Mouse (Mus musculus) T-helper 2 cell (primary cell): ENCODE measurements around the gene Hoxa3.

ENCODE experiments used
- in situ Hi-C: fragments of 300-600 bp; cut with MboI, MseI; formaldehyde crosslinking; loops from one replicate; pipeline ENCODE4 v1.15.1; 2025; ENCODE audit warnings: high pct_unique_total_duplicates

Hoxa3 gene

GRCm38 (mm10) chr6:52221337-52221992 lies 8.3 kb upstream of the Hoxa3 start, which contains the start of gene Hoxa7:
Hoxa7 (minus strand) TSS chr6:52221854.
- in situ Hi-C loops, result loop anchor here (5.0 to 10.0 kb wide), 3 partner anchors 357 to 624 kb away; no protein-coding TSS in a partner anchor

DNA sequence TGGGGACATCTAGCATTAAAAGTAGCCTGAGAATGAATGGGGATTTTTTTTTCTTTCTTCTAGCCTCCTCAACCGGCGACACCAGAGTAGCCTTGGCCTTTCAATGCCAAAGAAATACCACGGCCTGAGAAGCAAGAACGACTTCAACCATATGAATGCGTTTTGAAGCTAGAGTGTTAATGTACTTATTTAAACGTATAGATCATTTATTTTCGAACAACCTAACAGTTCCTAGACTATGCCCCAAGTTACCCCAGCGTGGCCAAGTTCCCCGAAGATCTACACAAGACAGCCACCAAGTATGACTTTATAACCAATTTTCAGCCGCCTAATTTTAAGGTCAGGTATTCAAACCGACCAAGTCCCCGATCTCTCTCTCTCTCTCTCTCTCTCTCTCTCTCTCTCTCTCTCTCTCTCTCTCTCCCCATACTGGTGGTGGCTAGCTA lies 7.8 kb upstream of the Hoxa3 start:
- in situ Hi-C loops, result loop anchor here (5.0 to 10.0 kb wide), 3 partner anchors 356 to 624 kb away; no protein-coding TSS in a partner anchor

DNA sequence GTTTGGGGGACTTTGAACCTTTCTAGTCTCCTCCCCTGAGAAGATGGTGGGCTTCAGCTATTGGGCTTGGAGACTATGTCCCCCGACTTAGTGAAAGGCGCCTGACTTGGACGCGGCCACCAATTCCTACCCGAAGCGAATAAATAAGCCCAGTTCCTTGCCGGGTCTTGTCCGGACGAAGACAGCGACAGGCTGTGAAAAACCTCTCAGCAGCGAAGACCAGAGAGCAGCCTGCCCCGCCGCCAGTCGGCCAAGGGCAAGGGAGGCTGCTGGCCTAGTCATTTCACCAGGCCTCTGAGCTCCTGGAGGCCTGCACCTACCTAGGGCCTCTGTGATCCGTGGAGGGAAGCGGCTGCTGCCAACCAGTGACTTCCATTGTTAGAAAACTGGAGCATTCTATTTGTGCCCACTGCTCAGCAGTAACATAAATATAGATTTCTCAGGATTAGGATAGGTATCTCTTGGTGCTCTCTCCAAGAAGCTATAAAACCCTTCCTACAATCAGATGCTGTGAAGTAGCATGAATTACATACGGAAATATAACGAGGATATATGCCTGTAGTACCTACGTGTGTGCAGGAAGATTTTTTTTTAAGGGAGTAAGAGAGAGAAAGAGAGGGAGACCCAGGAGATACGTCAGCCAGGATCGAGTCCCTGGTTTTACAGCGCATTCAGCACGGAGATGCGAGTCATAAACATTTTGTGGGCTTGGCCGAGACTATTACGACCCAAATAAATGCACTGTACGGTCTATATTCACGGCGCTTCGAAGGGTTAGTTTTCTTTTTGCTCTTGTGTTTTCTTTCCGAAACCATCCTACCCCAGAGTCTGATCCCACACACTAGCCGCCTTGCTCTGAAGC lies 7.1 kb upstream of the Hoxa3 start:
- in situ Hi-C loops, result loop anchor here (5.0 to 10.0 kb wide), 3 partner anchors 355 to 623 kb away; no protein-coding TSS in a partner anchor

DNA sequence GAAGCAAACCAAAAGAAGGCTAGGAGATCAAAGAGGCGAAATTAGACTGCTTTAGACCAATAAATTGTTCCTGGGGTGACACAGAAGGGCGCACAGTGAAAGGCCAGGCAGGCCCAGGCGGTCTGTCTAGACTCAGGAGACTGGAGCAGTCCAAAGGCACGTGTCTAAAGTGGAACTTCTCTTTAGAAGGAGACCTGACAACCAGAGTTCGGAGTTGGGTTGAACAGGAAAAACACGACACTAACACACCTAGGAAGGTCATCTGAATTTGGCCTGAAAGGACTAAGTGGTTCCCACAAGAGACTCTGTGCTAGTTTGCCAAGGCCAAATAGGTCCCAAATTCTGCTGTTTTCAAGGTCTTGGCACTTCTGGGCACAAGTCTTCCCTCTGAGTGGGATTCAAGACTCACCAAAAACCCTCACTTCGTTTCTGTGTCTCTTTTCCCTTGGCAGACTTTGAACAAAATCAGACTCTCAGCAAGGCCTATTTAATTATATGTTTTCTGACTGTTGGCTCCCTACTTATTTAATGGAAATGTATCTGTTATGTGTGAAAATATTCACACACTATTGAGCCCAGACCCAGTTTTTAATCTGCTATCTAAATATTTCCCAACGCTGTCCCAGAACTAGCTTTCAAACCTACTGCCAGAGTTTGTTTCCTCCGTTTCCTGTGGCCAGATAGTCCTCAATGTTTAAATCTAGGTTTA lies 6.3 kb upstream of the Hoxa3 start:
- in situ Hi-C loops, result loop anchor here (5.0 kb wide), 1 partner anchor 33 kb away; no protein-coding TSS in a partner anchor

- in situ Hi-C loops, result loop anchor here (5.0 kb wide), 1 partner anchor 34 kb away; no protein-coding TSS in a partner anchor
These were observed 5.6 kb upstream of the Hoxa3 start for GRCm38 (mm10) chr6:52218643-52219215.

DNA sequence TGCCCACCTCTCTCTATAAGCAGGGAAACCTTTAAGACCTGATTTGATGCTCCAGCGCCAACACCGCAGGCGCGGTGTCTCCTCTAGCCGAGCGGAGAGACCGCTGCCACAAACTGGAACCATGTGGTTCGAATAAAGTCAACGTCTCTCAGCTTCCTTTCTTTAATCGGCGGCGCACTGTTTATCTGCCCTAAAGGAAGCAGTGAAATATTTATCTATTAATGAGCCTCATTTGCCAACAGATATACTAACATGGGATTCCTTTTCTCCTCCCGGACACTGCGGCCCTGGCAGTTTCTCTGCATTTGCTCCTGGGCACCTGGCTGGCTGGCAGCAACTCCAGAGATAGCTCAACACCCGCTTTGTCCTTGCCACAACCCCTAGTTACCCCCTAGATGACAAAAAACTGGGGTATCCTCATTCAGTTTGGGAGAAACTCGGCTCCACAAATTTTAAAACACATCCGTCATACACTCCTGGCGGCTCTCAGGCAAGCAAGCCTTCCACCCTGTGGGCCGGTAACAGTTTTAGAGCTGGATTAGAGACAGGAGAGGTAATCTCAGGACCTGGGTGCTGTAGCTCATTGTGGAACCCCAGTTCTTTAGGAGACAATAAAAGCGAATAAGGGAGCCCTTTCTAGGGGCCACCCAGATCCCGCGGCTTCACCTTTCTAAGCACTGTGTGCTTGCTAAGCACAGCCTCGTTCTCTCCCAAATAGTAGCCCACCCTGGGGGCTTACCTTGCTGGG lies 4.9 kb upstream of the Hoxa3 start:
- in situ Hi-C loops, result loop anchor here (5.0 kb wide), 1 partner anchor 34 kb away; no protein-coding TSS in a partner anchor

DNA sequence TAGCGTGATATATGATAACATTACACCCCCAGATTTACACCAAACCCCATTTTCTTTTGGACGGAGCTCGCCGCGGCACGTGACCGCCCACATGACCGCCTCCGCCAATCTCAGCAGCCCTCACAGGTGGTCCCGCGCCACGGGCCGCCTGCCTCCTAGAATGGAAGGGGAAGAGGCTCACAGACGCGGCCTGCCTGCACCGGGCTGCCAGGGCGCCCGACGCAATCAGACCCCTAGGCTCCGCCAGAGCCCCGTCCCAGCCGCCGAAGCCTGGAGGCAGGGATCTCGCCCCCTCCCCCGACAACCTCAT lies 4.3 kb upstream of the Hoxa3 start:
- in situ Hi-C loops, result loop anchor here (5.0 kb wide), 1 partner anchor 35 kb away; no protein-coding TSS in a partner anchor

DNA sequence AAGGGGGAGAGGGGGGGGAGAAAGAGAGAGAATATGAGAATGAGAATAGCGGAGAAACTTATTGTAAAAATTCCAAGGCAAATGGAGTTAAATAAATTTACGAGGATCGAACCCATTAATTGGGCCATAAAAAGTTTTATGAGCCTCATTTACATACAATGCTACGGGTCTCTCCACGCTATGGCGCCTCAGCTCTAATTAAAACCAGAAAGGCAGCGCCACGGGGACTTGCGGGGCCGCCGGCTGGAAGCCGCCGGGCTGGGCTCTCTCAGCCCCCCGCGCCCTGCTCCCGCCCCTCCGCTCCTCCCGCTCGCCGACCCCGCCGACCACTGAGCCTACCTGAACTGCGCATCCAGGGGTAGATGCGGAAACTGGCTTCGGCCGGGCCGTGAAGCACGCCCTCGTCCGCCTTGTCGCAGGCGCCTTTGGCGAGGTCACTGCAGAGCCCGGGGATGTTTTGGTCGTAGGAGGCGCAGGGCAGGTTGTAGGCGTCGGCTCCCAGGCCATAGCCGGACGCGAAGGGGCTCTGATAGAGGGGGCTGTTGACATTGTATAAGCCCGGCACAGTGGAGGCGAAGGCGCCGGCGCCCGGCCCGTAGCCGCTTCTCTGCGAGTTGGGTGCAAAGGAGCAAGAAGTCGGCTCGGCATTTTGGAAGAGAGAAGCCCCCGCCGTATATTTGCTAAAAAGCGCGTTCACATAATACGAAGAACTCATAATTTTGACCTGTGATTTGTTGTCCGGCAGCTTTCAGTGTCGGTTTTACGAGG lies 3.7 kb upstream of the Hoxa3 start:
- in situ Hi-C loops, result loop anchor here (5.0 kb wide), 1 partner anchor 35 kb away; no protein-coding TSS in a partner anchor

DNA sequence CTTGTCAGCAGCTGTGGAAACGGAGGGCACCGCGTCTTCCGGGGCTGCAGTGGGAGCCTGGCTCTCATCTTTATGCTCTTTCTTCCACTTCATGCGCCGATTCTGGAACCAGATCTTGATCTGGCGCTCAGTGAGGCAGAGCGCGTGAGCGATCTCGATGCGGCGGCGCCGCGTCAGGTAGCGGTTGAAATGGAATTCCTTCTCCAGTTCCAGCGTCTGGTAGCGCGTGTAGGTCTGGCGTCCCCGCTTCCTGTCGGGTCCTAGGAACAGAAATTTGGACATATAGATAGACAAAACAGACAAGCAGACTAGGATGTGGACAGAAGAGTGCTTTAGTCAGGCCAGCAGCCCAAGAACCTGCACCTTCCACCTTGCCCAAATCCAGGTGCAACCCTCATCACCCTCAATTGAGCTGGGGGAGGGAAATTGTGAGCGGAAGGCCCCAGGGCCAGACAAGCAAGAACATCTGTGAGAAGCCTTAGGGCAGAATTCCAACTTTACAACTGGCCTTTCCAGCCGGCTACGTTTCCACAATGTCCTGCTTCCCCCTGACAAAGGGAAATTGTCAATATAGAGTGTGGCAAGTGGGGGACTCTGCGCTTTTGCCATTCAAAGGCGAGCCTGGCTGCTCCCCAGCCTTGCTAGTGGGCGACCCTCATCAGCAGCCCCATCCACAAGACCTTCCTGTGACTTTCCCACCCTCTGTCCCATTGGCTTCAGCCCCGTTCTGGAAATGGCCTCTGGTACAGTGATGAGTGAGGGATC lies 2.8 kb upstream of the Hoxa3 start:
- in situ Hi-C loops, result loop anchor here (5.0 kb wide), 1 partner anchor 36 kb away; no protein-coding TSS in a partner anchor

GRCm38 (mm10) chr6:52215070-52215469 lies 1.9 kb upstream of the Hoxa3 start:
- in situ Hi-C loops, result loop anchor here (5.0 kb wide), 1 partner anchor 37 kb away; no protein-coding TSS in a partner anchor

GRCm38 (mm10) chr6:52214271-52214670 lies 1.1 kb upstream of the Hoxa3 start:
- in situ Hi-C loops, result loop anchor here (5.0 kb wide), 1 partner anchor 197 kb away; no protein-coding TSS in a partner anchor

- in situ Hi-C loops, result loop anchor here (5.0 kb wide), 1 partner anchor 195 kb away; no protein-coding TSS in a partner anchor
These were observed 499 bp downstream of the Hoxa3 start for GRCm38 (mm10) chr6:52212556-52213118.

DNA sequence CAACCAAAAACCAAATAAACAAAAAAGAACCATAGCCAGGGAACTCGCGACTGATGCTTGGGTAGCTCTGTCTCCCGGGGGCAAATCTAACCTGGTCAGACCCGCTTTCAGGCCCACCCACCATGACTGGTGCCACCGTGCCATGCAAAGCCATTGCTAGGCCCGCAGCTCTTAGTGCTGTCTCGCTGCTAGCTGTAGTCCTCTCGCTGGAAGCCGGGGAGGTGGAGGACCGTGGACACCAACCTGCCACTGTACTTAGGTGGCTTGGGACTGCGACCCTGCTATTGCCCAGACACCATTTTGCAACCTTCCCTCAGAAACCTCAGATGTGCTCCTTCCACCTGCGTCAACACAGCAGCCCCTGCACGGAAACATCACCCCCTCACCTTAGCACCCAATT lies 1.2 kb downstream of the Hoxa3 start:
- in situ Hi-C loops, result loop anchor here (5.0 kb wide), 1 partner anchor 195 kb away; no protein-coding TSS in a partner anchor

DNA sequence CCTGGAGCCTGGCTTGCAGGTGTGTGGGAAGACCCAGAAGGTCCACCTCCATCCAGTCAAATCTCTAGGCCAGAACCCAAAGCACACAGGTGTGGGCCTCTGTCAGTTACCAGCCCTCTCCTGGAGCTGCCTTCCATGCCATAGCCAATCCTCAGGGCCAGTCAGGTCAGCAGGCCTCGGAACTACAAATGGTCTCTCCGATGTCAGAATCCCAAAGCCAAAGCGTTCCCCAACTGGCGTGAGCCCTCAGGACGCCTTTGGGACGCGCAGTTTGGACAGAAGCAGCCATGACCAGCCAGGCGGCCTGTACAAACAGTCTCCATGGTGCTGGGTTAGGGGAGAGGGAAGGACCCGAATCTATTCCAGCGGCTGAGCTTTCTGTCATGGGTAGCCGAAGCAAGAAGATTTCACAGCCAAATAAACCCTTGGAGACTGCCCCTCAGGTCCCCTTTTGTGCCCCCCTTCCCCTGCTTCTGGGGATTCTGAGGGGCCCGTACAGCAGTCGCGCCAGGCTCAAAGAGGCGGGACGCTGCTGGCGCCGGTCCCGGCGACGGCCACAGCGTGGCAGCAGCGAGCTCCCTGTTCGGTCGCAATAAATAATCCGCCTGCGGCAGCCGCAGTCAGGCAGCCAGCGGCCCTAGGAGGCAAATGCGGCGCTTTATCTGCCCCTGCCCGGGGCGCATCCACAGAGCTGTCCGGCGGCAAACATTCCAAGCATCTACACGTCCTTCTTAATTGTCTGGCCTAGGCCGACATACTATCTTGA lies 1.8 kb downstream of the Hoxa3 start:
- in situ Hi-C loops, result loop anchor here (5.0 kb wide), 1 partner anchor 194 kb away; no protein-coding TSS in a partner anchor

DNA sequence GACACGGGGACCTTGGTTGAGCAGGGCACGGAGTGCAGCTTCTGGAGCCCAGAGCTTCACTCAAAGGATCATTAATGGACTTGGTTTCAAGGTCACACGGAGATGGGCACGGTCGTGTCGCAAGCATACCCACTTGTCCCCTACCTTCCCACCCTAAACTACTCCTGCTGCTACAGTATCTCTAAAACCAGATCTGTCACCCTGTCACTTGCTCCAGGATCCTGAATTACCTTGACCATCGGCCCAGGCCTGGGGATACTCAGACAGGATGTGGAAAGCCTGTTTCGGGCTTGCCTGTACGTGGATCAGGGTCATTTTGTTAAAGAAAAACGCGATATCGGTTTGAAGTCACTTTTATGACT lies 3.5 kb downstream of the Hoxa3 start:
- in situ Hi-C loops, result loop anchor here (5.0 kb wide), 1 partner anchor 192 kb away; no protein-coding TSS in a partner anchor

DNA sequence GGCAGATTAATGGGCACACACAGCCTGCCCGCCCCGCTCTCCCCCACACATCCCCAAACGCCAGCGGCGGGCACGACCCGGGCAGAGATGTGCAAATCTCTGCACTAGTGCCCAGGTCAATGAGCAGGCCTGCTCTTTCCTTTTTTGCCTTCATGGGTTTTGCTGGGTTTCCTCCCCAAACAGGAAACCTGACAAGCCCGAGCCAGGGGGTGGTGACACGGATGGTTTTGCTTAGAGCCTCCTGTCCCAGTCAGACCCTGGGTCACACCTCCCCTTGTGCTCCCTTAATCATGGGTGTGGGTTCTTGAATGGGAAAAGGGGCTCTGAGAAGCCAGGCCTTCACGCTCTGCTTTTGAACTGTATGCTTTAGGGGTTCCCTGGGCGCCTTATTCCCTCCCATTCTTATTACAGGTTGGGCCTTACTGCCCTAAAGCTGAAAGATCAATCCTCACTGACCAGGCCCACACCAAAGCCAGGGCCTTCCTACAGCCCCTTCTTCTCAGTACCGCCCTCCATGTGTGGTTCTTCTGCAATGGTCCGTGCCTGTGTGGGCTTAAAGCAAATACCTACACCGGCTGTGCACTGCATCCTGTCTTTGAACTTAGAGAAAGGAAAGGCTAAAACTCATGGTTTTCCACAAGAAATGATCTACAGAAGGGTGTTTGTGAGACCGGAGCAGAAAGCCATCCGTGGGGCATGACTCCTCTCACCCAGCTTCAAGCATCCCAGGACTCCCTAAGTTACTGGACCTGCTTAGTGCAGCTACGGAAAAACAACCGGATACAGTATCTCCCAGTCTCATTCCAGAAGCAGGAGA lies 4.1 kb downstream of the Hoxa3 start:
- in situ Hi-C loops, result no loop called here
